Mouse (Mus musculus): Measurements from ENCODE around the gene Fibp. TPM values are rescaled to one million over a fixed set of nuclear protein-coding genes. Genes with fewer than 3 reads are reported as not detected.

The Fibp gene
- 111 and 119 TPM in 2 replicates for polyA plus RNA-seq (2015; fragmentation: Nextera tagmentation; extraction: Ambion mirVana)

DNA sequence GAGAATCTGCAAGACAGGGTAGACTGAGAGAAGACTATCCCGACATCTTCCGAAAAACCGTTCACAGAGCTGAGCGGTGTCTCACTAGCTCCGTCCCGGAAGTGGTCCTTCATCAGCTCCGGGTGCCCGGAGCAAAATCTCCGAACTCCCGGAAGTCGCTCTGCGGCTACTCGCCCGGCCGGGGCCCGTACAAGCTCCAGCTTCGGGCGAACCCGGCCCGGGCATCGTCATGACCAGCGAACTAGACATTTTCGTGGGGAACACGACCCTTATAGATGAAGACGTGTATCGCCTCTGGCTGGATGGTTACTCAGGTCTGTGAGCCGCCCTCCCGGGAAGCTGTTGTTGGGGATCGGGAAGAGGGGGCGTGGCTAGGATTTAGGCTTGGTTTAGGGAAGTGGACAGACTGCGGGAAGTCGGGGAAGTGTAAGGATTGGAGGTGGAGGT is at the start of gene Fibp:
Gene Fibp (plus strand): TSS at position 151 of the 447 bp plus-strand sequence.
- Histone ChIP-seq H3K4me2 (ENCODE audit: low read depth, low read length) (peak within 1 kb of the TSS; percentile 90), H3K27ac (ENCODE audit: low read length) (peak within 1 kb of the TSS; percentile 77), H3K27me3 (ENCODE audit: control insufficient read depth, insufficient read depth, low read depth, low read length) (0 out of 2 replicates have a peak, but pooled peaks cover 3% of the 10 kb centered on the region), H3K4me1 (replicated peaks; ENCODE audit: control insufficient read depth, insufficient read depth, low read length) (peaks cover 36% of the 10 kb centered on the region), H3K4me3 (ENCODE audit: low read length) (peak within 1 kb of the TSS; percentile 90), H3K9me3 (ENCODE audit: control insufficient read depth, low read length) (no peaks in the 10 kb centered on the region), H3K9ac (ENCODE audit: low read length) (peak within 1 kb of the TSS; percentile 84), H3K36me3 (ENCODE audit: control insufficient read depth, insufficient read depth, low read length) (peaks cover 11% of the 10 kb centered on the region)
- ATAC-seq (ENCODE audit: low read depth), result peak; percentile 48
- WGBS, result under 1% methylated on average over 32 of the region's 32 CpGs

DNA sequence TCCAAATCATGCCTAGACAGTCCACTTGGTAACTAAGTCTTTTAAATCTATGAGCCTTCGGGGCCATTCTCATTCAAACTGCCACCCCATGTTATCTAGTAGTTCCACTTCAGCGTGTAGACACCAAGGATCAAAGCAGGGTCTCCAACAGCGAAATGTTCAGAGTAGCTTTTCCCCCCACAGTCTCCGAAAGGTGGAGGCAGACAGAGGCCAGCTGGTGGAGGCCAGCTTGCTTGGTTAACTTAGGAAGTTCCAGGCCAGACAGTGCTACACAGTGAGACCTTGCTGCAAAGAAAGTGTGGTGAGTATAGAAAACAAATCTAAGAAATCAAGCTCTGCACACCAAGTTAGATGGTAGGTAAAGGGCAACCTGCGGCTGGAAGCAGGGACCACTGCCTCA is 49.8 kb upstream of the Fibp start:
- no peaks in the 10 kb centered on the region for H3K27me3 ChIP-seq (ENCODE audit: control insufficient read depth, insufficient read depth, low read depth, low read length)
- H3K27ac ChIP-seq (ENCODE audit: low read length), result no peak overlapping the region
- H3K36me3 ChIP-seq (ENCODE audit: control insufficient read depth, insufficient read depth, low read length), result no peaks in the 10 kb centered on the region
- peak; percentile 24; the same call in 1 of the 2 replicates for ATAC-seq (ENCODE audit: low read depth)
- H3K9ac ChIP-seq (ENCODE audit: low read length), result no peak overlapping the region
- no peak overlapping the region for H3K4me2 ChIP-seq (ENCODE audit: low read depth, low read length)
- H3K4me3 ChIP-seq (ENCODE audit: low read length), result no peak overlapping the region
- WGBS, result 47% methylated on average over 5 of the region's 5 CpGs
- no peaks in the 10 kb centered on the region for H3K9me3 ChIP-seq (ENCODE audit: control insufficient read depth, low read length)
- peaks cover 12% of the 10 kb centered on the region for H3K4me1 ChIP-seq (replicated peaks; ENCODE audit: control insufficient read depth, insufficient read depth, low read length)

DNA sequence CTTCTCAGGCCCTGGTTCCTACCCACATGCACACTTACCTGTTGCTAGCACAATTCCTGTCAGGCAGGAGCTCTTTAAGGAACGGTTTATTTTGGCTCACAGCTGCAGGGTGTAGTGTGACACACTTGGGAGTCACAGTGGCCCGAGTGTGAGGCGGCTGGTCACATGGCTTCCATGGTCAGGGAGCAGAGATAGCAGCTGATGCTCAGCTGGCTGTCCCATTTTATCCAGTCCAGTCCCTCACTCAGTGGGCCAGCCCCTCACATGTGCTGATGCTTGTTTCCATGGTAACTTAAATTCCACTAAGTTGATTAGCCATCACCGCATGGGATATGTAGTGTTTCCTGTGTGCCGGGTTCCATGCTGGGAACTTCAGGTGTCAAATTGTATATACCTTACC is 48.5 kb upstream of the Fibp start:
- Histone ChIP-seq H3K4me2 (ENCODE audit: low read depth, low read length) (no peak overlapping the region), H3K4me1 (replicated peaks; ENCODE audit: control insufficient read depth, insufficient read depth, low read length) (peaks cover 12% of the 10 kb centered on the region), H3K27me3 (ENCODE audit: control insufficient read depth, insufficient read depth, low read depth, low read length) (no peaks in the 10 kb centered on the region), H3K9me3 (ENCODE audit: control insufficient read depth, low read length) (no peaks in the 10 kb centered on the region), H3K27ac (ENCODE audit: low read length) (no peak overlapping the region), H3K4me3 (ENCODE audit: low read length) (no peak overlapping the region), H3K36me3 (ENCODE audit: control insufficient read depth, insufficient read depth, low read length) (no peaks in the 10 kb centered on the region), H3K9ac (ENCODE audit: low read length) (no peak overlapping the region)
- ATAC-seq (ENCODE audit: low read depth), result no peak
- WGBS, result 45% methylated on average over 5 of the region's 5 CpGs

DNA sequence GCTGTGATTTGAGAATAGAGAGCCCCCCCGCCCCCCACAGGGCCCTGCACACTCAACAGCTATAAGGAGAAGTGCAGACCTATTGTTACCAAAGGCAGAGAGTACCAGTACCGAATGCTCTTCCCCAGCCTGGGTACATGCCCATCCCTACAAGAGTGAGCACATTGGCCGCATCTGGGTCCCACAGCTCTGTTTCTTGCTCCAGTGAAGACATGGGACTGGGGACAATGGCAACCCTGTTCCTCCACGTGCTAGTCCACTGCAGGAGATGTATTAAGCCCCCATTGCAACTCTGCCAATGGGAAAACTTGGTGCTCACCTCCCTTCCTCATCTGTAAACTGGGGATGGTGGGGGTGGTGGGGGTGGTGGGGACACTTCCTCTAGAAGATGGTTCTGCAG is 46.6 kb upstream of the Fibp start:
- Histone ChIP-seq H3K4me3 (ENCODE audit: low read length) (no peak overlapping the region), H3K36me3 (ENCODE audit: control insufficient read depth, insufficient read depth, low read length) (no peaks in the 10 kb centered on the region; the same call in 1 of the 2 replicates), H3K4me1 (replicated peaks; ENCODE audit: control insufficient read depth, insufficient read depth, low read length) (no peaks in the 10 kb centered on the region; the same call in 1 of the 2 replicates), H3K4me2 (ENCODE audit: low read depth, low read length) (no peak overlapping the region), H3K9me3 (ENCODE audit: control insufficient read depth, low read length) (no peaks in the 10 kb centered on the region), H3K27ac (ENCODE audit: low read length) (no peak overlapping the region), H3K9ac (ENCODE audit: low read length) (no peak overlapping the region), H3K27me3 (ENCODE audit: control insufficient read depth, insufficient read depth, low read depth, low read length) (no peaks in the 10 kb centered on the region)
- WGBS, result 70% methylated on average over 4 of the region's 4 CpGs
- no peak for ATAC-seq (ENCODE audit: low read depth)

DNA sequence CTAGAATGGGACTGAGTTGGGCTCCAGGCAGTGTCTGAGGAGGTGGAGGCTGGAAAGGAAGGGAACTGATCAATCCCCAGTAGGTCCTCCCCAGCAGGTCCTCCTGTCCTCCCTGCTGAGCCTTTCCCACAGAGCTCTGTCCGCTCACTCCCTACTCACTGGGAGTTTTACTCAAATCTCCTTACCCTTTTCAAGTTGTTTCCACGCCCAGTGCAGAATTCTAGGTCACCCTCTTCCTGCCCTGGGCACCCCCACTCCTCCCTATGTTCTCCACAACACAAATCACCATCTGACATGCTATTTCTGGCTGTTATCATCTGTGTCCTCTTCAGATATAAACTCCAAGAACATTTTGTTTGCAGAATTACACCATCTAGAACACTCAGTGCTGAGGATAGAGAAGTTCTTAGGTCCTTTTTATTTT is 45.9 kb upstream of the Fibp start:
- Histone ChIP-seq H3K9ac (ENCODE audit: low read length) (no peak overlapping the region), H3K4me2 (ENCODE audit: low read depth, low read length) (no peak overlapping the region), H3K4me1 (replicated peaks; ENCODE audit: control insufficient read depth, insufficient read depth, low read length) (no peaks in the 10 kb centered on the region; the same call in 1 of the 2 replicates), H3K36me3 (ENCODE audit: control insufficient read depth, insufficient read depth, low read length) (no peaks in the 10 kb centered on the region; the same call in 1 of the 2 replicates), H3K27me3 (ENCODE audit: control insufficient read depth, insufficient read depth, low read depth, low read length) (no peaks in the 10 kb centered on the region), H3K4me3 (ENCODE audit: low read length) (no peak overlapping the region), H3K9me3 (ENCODE audit: control insufficient read depth, low read length) (no peaks in the 10 kb centered on the region), H3K27ac (ENCODE audit: low read length) (no peak overlapping the region)
- 68% methylated on average over 2 of the region's 2 CpGs for WGBS
- no peak for ATAC-seq (ENCODE audit: low read depth)

DNA sequence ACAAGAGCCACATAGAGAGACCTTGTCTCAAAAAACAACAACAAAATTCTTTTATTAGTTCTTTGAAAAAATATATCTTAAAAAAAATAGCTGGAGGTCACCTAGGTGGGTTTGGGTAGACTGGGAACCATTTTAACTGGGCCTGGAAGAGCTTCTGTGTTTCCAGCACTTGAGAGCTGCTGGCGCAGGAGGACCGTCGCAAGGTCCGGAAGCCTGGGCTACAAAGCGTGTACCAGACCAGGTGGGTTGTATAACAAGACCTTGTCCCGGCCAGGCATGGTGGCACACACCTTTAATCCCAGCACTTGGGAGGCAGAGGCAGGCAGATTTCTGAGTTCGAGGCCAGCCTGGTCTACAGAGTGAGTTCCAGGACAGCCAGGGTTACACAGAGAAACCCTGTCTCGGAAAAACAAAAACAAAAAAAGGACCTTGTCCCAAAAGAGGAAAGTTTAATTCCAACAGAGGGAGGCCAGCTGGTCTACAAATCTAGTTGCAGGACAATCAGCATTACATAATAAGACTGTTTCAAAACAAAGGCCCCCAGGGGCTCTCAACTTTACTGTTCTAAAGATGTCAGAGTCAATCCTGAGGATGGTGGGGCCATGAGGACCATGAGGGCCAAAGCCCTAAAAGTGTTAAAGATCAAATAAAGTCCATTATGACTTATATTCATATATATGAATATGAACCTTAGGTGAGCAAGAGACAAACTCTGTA is 41.5 kb upstream of the Fibp start:
- H3K9me3 ChIP-seq (ENCODE audit: control insufficient read depth, low read length), result no peaks in the 10 kb centered on the region
- H3K9ac ChIP-seq (ENCODE audit: low read length), result no peak overlapping the region
- H3K27ac ChIP-seq (ENCODE audit: low read length), result no peak overlapping the region
- H3K4me2 ChIP-seq (ENCODE audit: low read depth, low read length), result no peak overlapping the region
- 94% methylated on average over 8 of the region's 8 CpGs for WGBS
- no peak for ATAC-seq (ENCODE audit: low read depth)
- H3K36me3 ChIP-seq (ENCODE audit: control insufficient read depth, insufficient read depth, low read length), result peaks cover 15% of the 10 kb centered on the region; the same call in 1 of the 2 replicates
- peaks cover 10% of the 10 kb centered on the region for H3K4me1 ChIP-seq (replicated peaks; ENCODE audit: control insufficient read depth, insufficient read depth, low read length)
- H3K4me3 ChIP-seq (ENCODE audit: low read length), result no peak overlapping the region
- H3K27me3 ChIP-seq (ENCODE audit: control insufficient read depth, insufficient read depth, low read depth, low read length), result no peaks in the 10 kb centered on the region

DNA sequence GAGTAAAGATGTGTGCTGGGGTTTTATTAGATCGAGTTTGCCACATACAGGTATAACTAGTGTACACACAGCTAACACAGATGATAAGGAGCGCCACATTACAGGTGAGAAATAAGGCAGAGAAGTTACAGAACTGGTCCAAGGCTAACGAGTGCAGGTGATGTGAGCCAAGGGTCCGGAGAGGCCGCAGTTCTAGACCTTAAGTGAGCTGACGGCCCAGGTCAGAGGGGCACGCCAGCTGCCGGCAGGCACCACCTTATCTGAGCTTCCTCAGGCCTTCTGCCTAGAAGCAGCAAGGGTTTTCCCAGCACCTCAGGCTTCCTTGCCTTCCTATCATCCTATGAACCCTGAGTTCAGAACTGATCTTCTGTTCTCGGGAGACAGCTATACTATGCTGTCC is 40.8 kb upstream of the Fibp start:
- no peak for ATAC-seq (ENCODE audit: low read depth)
- no peak overlapping the region for H3K27ac ChIP-seq (ENCODE audit: low read length)
- peaks cover 10% of the 10 kb centered on the region for H3K4me1 ChIP-seq (replicated peaks; ENCODE audit: control insufficient read depth, insufficient read depth, low read length)
- H3K9ac ChIP-seq (ENCODE audit: low read length), result no peak overlapping the region
- no peak overlapping the region for H3K4me2 ChIP-seq (ENCODE audit: low read depth, low read length)
- 81% methylated on average over 9 of the region's 9 CpGs for WGBS
- H3K9me3 ChIP-seq (ENCODE audit: control insufficient read depth, low read length), result no peaks in the 10 kb centered on the region
- no peaks in the 10 kb centered on the region for H3K27me3 ChIP-seq (ENCODE audit: control insufficient read depth, insufficient read depth, low read depth, low read length)
- H3K36me3 ChIP-seq (ENCODE audit: control insufficient read depth, insufficient read depth, low read length), result peaks cover 15% of the 10 kb centered on the region; the same call in 1 of the 2 replicates
- H3K4me3 ChIP-seq (ENCODE audit: low read length), result no peak overlapping the region

DNA sequence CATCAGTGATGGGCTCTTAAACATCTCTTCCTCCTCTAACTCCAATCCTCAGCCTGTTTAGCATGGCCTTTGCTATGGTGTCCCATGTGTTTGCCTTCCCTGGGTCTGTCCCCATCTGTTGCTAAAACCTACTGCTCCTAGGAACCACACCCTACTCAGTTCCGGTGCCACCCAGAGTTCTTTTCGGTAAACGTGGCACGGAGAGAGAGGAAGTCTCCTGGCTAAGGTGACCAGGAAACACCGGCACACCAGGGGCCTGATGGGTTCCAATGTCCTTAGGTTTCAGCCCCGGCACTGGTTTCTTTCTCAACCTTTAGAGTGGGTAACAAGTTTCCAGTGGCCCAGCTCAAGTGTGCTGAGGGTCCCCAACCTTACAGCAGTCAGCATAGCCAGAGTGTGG is 39.8 kb upstream of the Fibp start:
- no peak for ATAC-seq (ENCODE audit: low read depth)

DNA sequence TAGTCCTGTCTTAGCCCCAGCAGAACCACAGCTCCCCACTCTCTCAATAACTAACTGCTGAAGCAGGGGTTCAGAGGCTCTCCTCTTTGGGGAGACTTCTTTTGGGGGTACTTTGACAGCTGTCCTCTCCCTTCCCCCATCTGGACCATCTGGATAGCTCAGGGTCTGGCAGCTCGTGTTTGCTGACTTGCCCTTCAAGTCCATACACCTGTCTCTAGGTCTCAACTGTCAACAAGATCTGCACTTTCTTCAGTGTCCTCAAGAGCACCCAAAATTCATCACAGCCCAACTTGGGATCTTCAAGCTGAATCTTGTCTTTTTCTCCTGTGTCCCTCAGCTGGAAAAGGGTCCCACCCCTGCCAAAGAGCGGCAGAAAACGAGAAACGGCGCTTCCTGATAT is 38.6 kb upstream of the Fibp start:
- 83% methylated on average over 5 of the region's 5 CpGs for WGBS
- H3K36me3 ChIP-seq (ENCODE audit: control insufficient read depth, insufficient read depth, low read length), result peaks cover 19% of the 10 kb centered on the region
- no peak for ATAC-seq (ENCODE audit: low read depth)

More for the DNA sequence above, 39.8 kb upstream of the Fibp start:
- Histone ChIP-seq H3K4me2 (ENCODE audit: low read depth, low read length) (no peak overlapping the region), H3K9me3 (ENCODE audit: control insufficient read depth, low read length) (no peaks in the 10 kb centered on the region), H3K36me3 (ENCODE audit: control insufficient read depth, insufficient read depth, low read length) (peaks cover 15% of the 10 kb centered on the region; the same call in 1 of the 2 replicates), H3K4me3 (ENCODE audit: low read length) (no peak overlapping the region), H3K27ac (ENCODE audit: low read length) (no peak overlapping the region), H3K4me1 (replicated peaks; ENCODE audit: control insufficient read depth, insufficient read depth, low read length) (peaks cover 10% of the 10 kb centered on the region), H3K9ac (ENCODE audit: low read length) (no peak overlapping the region), H3K27me3 (ENCODE audit: control insufficient read depth, insufficient read depth, low read depth, low read length) (no peaks in the 10 kb centered on the region)
- WGBS, result 92% methylated on average over 6 of the region's 6 CpGs

More for the DNA sequence above, 38.6 kb upstream of the Fibp start:
- Histone ChIP-seq H3K4me3 (ENCODE audit: low read length) (no peak overlapping the region), H3K27me3 (ENCODE audit: control insufficient read depth, insufficient read depth, low read depth, low read length) (no peaks in the 10 kb centered on the region), H3K27ac (ENCODE audit: low read length) (no peak overlapping the region), H3K9me3 (ENCODE audit: control insufficient read depth, low read length) (no peaks in the 10 kb centered on the region), H3K4me2 (ENCODE audit: low read depth, low read length) (no peak overlapping the region), H3K4me1 (replicated peaks; ENCODE audit: control insufficient read depth, insufficient read depth, low read length) (peaks cover 19% of the 10 kb centered on the region), H3K9ac (ENCODE audit: low read length) (no peak overlapping the region)

All from lung, embryonic 16.5 days (tissue).